Mouse (Mus musculus) testis, adult 2 months (tissue): ENCODE data around the gene Cep63.

ENCODE experiments used
- CTCF ChIP-seq: fragments of 200-500 bp; IDR thresholded peaks from 2 replicates; pipeline ENCODE4 v1.5.1; 2012; ENCODE audit warnings: low read depth, mild to moderate bottlenecking, inconsistent platforms, low read length, moderate library complexity; ENCODE audit not compliant: control insufficient read depth, insufficient read depth, insufficient replicate concordance
- POLR2A ChIP-seq: fragments of 200-500 bp; IDR thresholded peaks from 2 replicates; pipeline ENCODE4 v1.6.1; 2012; ENCODE audit warnings: low read depth, mild to moderate bottlenecking, inconsistent platforms, low read length, moderate library complexity; ENCODE audit not compliant: control insufficient read depth

DNA sequence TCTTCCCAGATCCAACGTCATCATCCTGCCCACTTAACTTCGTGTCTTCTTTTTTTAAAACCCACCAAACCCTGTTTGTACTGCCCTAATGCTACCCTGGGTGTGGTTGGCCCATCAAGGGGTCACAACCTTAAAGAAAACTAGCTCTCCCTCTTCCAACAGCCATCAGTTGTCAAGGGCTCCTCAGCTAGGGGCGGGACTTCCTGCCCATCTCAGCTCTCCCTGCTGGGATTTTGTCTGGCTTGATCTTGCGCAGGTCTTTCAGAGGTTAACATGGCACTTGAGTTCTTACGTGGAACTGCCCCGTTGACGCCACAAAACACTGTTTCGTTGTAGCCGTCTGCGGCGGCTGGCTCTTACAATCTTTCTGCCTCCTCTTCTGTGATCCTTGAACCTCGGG lies 42.6 kb upstream of the Cep63 start:
- TF ChIP-seq CTCF (no peak), POLR2A (no peak)
